Mouse (Mus musculus) bone marrow macrophage, adult 2 months (primary cell): ENCODE measurements at regions not wholly inside any gene's neighbourhood (a gene's known extent, or its start where the extent isn't known, plus 50 kb on each side); places are given as distances from the start of the nearest gene placed in this dataset.

ENCODE experiments used
- H3K27ac ChIP-seq: 2 replicates; pipeline ENCODE4 v1.5.1; 2012; ENCODE audit warnings: low read depth, low read length; ENCODE audit not compliant: insufficient read depth
- H3K4me1 ChIP-seq: 2 replicates; pipeline ENCODE4 v1.6.1; 2012; ENCODE audit warnings: low read length; ENCODE audit not compliant: control insufficient read depth, insufficient read depth
- H3K4me3 ChIP-seq: 2 replicates; pipeline ENCODE4 v1.5.1; 2012; ENCODE audit warnings: mild to moderate bottlenecking, low read length, moderate library complexity; ENCODE audit not compliant: insufficient read depth
- CTCF ChIP-seq: IDR thresholded peaks from 2 replicates; pipeline ENCODE4 v1.5.1; 2012; ENCODE audit warnings: low read depth, mild to moderate bottlenecking, low read length, moderate library complexity
- POLR2A ChIP-seq: IDR thresholded peaks from 2 replicates; pipeline ENCODE4 v1.6.1; 2012; ENCODE audit warnings: mild to moderate bottlenecking, low read depth, low read length, borderline replicate concordance

- Histone ChIP-seq H3K4me1 (no peaks in the 10 kb centered on the region), H3K4me3 (no peak overlapping the region), H3K27ac (no peak overlapping the region)
- TF ChIP-seq CTCF (no peak), POLR2A (no peak)
These were observed 582.6 kb upstream of the Map3k7 start for GRCm38 (mm10) chr4:31381069-31381969.

- Histone ChIP-seq H3K4me1 (no peaks in the 10 kb centered on the region), H3K4me3 (no peak overlapping the region), H3K27ac (no peak overlapping the region)
- TF ChIP-seq CTCF (no peak), POLR2A (no peak)
These were observed 570.8 kb upstream of the Map3k7 start for GRCm38 (mm10) chr4:31392932-31393632.

- no peak overlapping the region for H3K4me3 ChIP-seq
- no peak for TF ChIP-seq POLR2A
- TF ChIP-seq CTCF = no peak
- no peak overlapping the region for H3K27ac ChIP-seq
- no peaks in the 10 kb centered on the region for H3K4me1 ChIP-seq
These were observed 568.4 kb upstream of the Map3k7 start for GRCm38 (mm10) chr4:31395538-31395937.

DNA sequence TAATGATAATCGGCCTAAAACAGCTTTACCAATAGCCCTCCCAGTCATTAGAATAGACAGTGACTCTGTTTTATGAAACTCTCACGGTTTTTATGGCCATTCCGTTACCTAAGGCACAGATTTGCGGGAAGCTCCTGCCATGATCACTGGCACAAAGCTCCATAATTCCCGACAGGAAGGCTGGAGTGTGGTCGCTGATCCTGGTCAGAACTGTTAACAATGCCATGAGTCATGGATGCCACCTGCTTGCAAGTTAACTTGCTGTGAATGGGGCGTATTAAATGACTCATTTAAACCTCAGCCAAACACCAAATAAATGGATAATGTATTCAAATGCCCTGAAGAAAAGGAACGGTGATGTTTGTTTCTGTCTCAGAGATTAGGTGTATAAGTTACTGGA is 559.9 kb upstream of the Map3k7 start:
- H3K4me1 ChIP-seq = no peaks in the 10 kb centered on the region
- H3K4me3 ChIP-seq = no peak overlapping the region
- TF ChIP-seq CTCF = no peak
- TF ChIP-seq POLR2A = no peak
- no peak overlapping the region for H3K27ac ChIP-seq

DNA sequence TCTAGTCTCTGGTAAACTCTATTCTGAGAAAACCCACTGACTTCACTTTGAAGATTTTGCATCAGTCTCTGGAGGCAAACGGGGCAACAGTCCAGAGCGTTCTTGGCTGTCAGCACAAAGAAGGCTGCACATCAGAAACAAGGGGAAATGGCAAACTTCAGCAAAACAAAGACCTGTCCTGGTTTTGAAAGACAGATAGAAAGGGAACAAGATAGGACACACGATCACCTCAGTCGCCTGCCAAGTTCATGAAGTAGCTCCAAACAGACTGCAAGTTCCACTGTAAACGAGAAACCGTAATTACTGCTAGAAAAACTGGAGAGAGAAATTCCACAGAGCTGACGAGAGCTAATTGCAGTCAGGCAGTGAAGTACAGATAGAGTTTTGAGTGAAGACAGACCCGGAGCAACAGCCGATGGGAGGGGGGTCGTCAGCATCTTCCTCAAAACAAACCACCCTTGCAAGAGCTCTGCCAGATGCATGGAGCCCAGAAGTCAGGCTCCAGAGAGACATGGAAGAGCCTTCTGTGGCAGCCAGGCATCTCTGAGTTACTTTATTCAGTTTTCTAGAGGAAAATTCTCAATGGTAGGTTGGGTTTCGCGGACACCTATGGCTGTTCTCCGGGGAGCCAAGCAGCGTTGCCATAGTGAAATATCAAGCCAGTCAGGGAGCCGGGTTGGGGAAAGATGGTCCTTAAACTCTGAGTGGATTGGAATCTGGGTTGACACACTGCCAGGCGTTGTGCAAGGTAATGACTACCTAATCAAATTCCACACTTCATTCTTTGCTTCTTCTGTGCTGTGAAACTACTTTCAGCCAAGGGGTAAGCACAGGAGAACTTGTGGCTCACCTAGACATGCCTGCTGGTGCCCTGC is 558.8 kb upstream of the Map3k7 start:
- Histone ChIP-seq H3K27ac (no peak overlapping the region), H3K4me1 (no peaks in the 10 kb centered on the region), H3K4me3 (no peak overlapping the region)
- TF ChIP-seq CTCF = no peak
- TF ChIP-seq POLR2A = no peak

DNA sequence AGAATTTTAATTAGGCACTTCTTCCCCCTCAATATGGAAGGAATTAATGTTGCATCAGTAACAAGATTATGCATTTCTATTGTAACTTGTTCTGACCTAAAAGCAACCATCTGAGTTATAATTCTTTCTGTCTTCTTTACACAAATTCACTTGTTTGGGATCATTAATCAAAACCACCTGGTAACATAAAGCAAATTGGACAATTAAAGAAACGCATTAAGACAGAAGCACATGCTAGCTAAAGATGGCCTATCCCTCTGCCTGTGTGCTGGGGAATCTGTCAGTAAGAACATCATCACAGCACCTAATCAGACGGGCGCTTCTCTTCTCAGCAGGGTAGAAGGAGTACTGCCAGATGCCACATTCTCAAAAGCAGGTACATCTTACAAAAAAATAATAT is 553.7 kb upstream of the Map3k7 start:
- no peak overlapping the region for H3K4me3 ChIP-seq
- H3K27ac ChIP-seq = no peak overlapping the region
- no peaks in the 10 kb centered on the region for H3K4me1 ChIP-seq
- TF ChIP-seq POLR2A (no peak), CTCF (no peak)

GRCm38 (mm10) chr4:31411770-31412525 is 551.9 kb upstream of the Map3k7 start:
- TF ChIP-seq POLR2A (no peak), CTCF (no peak)
- Histone ChIP-seq H3K4me3 (no peak overlapping the region), H3K4me1 (no peaks in the 10 kb centered on the region), H3K27ac (no peak overlapping the region)

GRCm38 (mm10) chr4:31417161-31417560 is 546.7 kb upstream of the Map3k7 start:
- no peak overlapping the region for H3K27ac ChIP-seq
- TF ChIP-seq CTCF (no peak), POLR2A (no peak)
- no peaks in the 10 kb centered on the region for H3K4me1 ChIP-seq
- no peak overlapping the region for H3K4me3 ChIP-seq

DNA sequence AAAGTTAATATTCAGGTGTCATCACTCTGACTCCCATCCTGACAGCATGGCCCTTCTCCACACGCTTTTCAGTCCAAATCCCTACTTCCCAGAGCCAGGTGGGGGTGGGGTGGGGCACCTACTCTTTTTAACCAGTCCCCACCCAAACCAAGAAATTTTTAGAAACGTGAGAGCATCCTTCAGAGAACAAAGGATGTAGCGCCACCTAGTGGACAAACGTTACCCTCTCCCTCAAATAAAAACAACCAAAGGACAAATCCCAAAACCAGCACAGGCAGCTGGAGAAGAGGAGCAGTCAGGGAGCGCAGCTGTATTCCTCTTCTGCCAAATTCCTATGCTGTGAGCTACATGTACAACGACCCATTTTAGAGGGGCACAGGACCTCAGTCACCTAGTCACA is 544.7 kb upstream of the Map3k7 start:
- peak; percentile 64; the same call in 1 of the 2 replicates for TF ChIP-seq CTCF
- no peak for TF ChIP-seq POLR2A
- no peaks in the 10 kb centered on the region for H3K4me1 ChIP-seq
- H3K27ac ChIP-seq = no peak overlapping the region
- H3K4me3 ChIP-seq = no peak overlapping the region
